Mouse (Mus musculus): Measurements from ENCODE around the gene Sugt1.

The Sugt1 gene

DNA sequence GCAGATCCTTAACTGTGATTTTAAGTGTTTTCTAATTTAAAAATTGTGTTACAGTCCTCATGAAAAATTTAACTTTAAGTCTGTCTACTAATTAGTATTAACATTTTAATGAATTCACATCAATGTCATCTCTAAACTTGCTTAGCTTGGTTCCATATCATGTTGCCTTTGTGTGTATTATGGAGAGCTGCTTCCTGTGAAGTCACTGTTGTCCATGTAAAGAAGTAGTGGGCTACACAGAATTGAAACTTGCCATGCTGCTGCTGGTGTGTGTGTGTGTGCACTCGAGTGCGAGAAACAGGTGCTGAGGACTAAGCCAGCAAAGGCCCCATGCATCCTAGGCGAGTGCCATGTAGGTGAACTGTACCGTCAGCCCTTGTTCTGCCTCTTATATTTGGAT is 19.9 kb downstream of the Sugt1 start:
- no peak for DNase-seq

DNA sequence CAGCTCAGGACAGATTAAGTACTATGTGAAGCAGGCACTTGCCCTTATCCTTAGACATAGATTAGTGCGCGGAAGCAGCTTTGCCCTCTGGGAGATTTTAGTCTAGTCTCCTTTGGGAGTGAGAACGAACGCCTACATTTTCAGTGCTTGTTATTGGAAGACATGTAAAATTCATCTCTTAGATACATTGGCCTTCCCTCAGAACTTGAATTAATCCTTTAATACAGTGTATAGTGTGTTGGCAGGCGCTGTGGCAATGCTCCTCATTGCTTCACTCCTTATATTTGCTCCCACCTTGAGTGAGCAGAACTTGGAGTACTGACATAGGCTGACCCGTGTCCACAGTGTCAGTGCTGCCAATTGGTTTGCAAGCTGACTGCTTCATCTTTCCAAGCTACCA is 20.8 kb downstream of the Sugt1 start:
- no peak for DNase-seq

DNA sequence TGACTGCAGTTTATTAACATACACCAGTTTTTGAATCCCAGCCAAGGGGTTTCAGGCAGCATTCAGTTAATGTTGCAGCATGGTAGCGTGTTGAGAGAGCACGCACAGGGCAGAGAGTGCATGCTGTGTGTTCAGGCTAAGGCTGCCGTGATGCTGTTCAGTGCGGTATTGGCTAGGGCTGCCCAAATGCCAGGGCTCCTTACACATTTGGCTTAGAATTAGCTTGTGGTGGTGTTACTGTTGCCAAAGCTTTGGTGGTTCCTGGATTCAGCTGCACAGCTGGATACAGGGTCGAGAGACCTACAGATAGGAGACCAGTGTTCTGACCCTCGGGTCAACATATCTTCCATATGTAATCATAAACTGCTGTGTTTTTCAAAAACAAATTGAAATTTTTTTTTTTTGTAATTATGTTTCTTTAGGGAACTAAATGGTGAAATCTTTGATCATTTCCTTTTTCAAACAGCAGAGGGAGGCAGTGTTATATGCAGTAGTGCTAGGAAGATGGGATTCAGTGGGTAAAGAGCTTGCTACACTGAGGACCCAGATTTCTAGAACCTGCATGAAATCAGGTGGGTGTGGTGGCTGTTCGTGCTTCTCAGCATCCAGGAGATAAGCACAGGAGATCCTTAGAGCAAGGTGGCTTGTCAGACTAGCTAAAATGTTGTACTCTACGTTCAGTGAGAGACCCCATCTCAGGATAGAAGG is 29.8 kb downstream of the Sugt1 start:
- peak; percentile 30 for DNase-seq

DNA sequence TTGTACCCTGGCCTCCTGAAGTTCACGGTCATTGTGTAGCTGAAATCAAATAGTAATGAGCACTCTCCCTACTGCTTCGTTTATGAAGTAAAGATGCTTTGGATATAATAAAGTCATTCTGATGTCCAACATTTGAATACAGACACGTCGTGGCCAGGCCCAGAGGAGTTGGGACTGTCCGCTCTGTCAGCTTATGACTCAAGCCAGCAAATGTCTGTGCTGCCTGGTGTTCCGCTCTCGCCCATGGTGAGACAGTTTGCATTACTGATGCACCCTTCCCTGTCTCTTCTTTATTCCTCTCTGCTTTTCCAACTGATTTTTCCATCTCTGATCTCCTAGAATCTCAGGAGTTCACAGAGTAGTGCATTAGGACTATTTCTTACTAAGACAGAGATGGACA is 32.3 kb downstream of the Sugt1 start:
- no peak for DNase-seq

DNA sequence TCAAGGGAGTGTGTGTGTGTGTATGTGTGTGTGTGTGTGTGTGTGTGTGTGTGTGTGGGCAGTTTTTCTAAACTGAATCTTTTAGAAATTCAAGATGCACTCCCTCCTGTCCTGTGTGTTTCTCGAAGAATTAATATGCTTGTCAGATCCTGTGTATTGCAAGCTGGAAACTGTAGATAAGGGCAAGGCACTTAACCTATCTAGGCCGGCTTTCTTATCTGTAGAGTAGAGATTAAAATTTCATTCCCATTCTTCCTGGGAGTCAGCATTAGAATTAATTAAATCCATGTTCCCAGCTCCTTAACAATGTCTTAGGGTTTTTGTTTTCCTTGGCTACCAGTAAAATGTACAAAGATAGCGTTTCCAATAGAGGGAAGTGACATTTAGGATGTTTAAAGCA is 33.7 kb downstream of the Sugt1 start:
- no peak for DNase-seq

DNA sequence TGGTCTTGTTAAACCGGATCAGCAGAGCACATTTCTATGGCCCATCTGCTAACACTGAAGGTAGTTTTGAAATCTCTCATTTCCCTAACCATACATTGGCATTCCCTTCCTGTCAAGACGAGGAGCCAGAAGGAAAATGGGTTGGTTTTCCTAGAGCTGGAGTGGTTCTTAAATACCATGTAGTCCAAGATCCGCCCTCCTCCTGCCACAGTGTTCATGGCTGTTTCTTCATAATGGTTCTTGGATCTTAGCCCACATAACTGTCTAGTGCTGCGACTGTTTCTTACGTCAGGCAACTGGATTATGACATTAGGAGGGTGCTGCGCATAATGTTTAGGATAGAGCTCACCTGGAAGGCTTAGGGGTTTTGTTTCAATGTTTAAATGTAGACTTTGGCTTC is 44.8 kb downstream of the Sugt1 start:
- DNase-seq, result no peak

DNA sequence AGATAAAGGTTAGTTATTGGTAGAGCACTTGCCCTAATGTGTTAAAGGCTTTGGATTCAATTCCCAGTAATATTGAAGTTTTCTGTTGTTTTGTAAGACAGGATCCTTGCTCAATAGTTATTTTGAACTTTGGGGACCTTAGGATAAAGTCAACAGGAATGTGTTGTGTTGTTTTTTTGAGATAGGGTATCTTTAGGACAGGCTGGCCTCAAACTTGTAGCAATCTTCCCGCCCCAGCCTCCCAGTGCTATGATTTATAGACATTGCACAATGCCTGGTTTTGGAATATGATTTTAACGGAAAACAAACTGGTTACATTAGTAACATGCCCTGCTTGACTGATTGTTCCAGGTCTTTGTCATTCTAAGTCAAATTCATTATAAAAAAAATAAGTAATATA is 45.7 kb downstream of the Sugt1 start:
- no peak for DNase-seq

DNA sequence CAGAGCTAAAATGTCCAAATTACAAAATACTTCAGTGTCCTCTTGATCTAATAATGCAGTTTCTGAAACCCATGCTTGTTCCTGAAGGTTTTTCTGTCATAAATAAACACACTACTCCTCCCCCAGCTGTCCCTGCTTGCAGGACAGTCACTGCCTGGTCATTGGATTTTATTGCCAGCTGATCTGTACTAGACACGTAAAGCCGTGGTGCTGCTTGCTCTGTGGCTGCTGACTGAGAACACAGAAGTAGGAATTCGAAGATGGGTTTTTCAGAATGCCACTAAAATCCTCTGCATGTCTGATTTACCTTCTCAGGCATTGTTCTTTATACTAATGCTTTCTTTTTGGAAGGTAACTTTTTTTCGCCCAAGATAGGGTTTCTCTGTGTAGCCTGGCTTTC is 49.3 kb downstream of the Sugt1 start:
- no peak for DNase-seq

DNA sequence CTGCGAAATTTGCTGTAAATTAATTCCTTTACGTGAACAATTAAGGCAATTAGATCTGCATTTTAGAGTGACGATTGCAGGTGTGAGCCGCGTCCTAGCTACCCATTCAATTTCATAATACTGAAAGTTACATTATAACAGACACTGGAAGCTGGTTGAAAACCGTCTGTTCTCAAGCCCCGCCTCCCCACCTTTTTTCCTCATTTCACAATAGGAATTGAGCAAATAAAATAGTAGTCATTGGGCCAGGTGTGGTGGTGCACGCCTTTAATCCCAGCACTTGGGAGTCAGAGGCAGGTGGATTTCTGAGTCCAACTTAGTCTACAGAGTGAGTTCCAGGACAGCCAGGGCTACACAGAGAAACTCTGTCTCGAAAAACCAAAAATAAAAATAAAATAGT is 54.6 kb downstream of the Sugt1 start:
- no peak for DNase-seq

DNA sequence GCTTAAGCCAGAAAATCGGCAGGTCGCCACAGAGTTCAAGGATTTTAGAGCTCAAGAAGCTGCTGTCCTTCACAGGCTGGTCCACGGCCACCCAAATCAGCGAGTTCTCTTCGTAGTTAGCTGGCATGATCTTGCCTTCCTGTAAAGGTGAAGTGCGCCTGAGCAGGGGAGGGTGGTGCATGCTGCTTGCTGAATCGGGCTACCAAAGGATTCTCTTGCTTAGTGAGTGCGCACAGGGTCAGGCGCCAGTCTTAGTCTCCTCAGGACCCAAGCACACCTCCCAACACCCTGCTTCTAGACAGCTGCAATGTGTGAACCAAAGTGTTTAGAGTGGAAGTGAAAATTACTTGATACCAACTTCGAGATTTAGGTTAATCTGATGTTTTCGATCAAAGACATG is 57.9 kb downstream of the Sugt1 start:
- DNase-seq, result no peak

DNA sequence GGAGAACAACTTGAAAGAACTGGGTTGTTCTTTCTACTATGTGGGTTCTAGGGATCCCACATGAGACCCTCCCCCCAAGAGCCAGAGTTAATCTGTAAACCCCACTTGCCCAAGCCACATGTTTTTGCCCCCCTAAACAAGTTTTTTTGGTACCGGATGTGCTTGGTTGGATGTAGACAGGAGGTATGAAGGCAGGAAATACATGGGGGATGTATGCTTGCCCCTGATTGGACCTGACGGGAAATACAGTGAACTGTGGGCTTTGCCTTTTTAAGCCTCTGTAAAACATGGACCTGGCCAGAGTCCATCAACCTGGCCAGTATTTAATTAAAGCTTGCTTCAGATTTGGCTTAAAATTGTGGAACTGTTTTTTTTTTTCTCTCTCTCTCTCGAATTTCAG is 62.2 kb downstream of the Sugt1 start:
- no peak for DNase-seq

DNA sequence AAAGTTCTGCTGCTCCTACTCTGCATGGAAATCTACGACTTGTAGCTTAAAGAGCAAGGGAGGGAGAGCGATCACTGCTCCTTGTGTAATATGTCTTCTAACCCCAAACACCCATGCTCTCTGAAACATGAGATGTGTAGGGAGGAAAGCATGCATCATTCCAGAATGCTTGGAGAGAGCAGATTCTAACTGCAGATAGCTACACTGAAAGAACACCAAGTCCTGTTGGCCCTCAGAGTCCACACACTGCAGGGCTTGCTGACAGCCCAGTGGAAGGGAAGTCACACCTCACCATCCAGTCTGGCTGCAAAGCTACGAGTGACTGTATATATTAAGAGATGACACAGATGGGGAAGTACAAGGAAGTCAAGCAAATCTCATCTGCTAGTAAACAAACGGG is 65.2 kb downstream of the Sugt1 start:
- no peak for DNase-seq

DNA sequence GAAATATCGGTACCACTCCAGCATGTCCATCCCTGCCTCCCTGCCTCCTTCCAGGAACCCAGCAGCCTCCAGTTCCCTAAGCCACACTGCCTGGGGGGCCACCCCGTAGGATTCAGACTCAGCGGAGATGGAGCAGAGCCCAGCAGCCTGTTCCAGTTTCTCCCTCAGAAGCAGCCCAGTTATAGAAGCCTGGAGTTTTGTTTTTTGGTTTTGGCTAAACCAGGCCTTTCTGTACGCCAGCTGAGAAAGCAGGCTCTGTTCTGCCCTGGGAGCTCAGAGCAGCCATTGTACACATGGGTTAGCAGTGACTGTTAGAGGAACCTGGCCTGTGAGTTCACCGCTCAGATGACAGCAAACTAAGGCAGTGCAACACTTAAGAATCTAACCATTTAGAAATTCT is 70.8 kb downstream of the Sugt1 start:
- peak; percentile 65 for DNase-seq

DNA sequence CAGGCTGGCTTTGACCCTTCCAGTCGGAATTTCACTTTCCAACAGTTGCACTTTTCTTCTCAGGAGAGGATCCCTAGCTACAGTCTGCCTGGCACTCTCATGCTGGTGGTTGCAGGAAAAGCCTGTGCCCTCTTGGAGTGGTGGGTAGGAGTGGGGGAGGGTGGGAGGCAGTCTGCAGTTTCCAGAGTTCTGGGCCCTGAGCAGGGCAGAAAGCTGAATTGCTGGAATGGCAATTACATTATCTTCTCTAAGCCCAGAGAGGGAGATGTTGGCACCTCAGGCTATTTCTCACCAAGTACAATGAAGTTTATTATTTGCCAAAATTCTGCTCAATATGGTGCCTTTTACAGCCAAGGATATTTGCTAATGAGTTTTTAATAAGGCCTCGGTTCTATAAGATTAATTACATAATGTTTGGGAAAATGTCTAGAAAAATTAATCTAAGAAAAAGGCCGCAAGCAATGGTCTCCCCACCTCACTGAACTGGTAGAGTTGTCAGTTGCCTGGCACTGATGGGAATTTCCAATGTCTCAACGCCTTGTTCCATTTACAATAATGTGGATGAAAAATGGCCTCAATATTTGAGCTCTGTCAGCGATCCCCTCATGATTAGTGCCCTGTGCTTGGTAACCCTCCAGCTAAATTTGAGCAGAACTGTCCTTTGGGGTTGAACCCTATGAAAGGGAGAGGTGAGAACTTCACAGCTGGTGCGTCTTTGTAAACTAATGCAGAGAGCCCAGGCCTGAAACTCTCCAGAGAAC is 71.4 kb downstream of the Sugt1 start:
- DNase-seq, result no peak

DNA sequence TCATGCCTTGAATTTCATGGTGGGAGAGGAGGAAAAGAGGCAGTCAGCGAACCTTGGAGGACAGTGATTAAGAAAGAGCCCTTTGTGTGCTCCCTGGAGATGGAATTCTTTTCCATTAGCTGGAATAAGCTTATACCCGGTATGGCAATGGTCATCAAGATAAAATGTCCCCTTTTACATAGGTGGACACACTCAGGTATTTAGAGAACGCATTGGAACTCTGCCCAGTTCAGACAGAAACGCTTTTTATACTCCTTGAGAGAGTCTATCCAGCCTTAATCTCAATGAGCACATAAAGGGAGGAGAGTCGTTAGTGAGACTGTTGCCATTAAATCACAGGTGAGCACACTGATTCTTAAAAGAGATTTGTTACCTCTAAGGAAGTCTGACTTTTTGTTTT is 73.0 kb downstream of the Sugt1 start:
- DNase-seq, result no peak

DNA sequence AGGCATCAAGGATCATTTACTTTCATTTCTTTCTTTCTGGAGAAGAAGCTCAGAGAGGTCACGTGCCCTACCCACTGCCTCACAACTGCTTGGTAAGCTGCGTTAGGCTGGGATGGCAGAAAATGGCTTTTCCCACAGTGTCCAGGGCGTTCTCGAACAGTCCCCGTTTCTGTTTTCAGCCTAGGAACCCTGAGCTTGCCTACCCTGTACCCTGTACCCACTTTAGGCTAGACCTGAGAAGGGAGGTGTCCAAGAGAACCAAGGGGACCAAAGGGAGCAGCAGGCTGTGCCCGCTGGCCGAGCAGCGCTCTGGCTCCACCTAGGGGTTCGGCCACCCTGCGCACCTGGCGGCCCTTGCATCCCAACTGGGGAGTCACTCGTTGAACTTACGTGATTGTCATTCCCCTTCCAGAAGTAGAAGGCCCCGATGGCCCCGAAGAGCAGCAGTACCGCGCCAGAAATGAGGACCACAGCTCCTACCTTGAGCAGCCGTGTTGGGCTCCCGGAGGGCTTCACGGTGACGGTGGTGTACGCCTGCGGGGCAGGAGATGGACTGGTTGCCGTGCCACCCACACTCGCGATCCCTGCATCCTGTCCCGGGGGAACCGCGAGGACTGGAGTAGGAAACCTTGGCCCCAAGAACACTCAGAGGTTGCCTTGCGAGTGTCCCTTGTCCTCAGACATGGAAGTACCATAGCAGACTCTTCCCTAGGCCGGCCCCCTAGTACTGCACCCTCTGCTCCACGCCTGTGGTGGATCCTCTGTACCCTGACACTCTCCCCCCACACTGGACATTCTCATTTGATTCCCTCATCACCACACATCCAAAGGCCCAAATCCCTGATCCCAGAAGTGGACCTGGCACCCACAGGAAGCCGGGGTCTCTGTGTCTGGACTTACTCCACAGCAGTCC is 73.8 kb downstream of the Sugt1 start:
- peak; percentile 39 for DNase-seq

DNA sequence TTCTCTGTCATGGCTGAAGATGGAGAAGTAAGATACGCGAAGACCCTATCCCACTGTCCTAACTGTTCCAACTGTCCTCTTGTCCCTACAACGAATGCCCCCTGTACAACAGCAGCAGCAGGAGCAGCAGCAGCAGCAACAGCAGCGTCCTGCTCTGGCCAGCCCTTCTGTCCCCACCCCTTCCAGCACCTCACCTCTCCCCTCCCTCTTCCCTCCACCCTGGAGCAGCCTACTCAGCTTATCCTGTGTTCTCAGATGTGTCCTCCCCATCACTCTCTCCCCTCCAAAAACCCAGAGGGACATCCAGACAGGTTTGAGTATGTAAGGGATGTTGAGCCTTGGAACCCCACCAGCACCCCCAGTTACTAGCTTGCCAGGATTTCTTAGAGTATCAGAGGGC is 74.5 kb downstream of the Sugt1 start, which contains the start of gene Cnmd:
Gene Cnmd (minus strand): TSS at position 170 of the 400 bp plus-strand sequence.
- no peak for DNase-seq

DNA sequence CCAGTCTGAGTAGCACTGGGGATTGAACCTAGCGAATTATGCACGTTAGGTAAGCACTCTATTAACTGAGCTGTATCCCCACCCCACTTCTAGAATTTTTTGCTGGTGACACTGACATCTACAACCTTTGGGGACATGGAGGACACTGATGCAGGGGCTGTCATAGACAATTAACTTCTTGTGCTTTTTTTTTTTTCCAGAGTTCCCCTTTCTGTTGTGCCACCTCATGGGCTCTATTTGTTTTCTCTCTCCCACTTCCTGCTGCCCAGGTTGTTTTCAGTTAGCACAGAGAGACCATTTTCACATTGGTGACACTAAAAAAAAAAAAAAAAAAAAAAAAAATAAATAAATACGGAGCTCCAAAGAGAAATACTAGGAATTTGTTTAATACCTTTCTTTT is 83.5 kb downstream of the Sugt1 start:
- no peak for DNase-seq

DNA sequence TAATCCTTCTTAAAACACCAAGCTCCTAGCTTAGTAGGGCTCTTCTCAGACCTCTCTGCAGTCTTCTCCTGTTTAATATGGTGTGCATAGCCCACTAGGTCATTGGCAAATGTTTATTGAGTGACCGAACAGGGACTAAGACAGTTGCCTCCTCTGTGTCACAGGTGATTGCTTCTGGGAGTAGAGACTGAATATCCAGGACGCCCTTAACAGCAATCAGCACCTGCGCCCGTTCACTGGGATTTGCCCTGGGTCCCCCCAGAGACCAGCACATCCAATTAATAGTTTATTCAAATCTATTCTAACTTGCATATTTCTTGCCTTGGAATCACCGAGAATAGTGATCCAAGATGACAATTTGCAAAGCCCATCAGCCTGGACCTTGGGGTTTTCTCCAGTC is 85.1 kb downstream of the Sugt1 start:
- DNase-seq, result no peak

DNA sequence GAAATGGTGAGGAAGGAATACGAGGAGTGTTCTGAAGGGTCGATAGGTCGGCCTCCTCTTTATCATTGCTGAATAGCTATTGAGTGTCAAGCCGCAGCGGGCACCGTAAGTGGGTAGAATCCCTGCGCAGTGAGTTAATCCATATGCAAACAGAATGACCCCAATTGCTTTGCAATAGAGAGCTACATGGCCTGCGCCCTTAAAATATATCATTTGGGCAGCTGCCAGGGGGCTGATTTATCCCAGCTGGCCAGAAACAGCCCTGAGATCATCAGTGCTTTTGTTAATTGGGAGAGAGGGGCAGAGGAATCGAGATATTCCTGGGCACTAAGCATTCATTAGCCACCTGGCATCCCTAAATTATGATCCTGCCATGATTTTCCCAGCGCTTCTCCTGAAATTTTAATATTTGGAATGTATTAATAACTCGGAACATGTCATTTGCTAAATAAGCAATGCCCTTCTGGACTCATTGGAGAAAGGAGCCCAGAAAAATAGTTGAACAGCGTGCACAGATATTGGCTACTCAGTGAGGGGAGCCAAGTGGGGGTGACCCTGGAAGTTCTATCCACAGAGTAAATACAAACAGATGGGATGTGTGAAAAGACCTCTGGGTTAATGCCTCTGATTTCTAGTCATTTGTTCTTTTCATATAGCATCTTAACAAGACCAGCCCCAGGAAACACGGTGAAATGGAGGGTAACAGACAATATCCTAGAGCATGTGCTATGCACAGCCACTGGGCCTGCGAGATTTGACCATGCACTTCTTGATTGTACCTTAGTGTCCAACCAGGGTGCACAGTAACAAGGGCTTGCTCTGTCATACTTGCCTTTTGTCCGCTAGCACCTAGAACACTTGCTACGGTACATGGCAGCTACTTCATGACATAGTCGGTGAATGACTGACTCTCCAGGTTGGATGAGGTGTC is 85.9 kb downstream of the Sugt1 start:
- no peak for DNase-seq

DNA sequence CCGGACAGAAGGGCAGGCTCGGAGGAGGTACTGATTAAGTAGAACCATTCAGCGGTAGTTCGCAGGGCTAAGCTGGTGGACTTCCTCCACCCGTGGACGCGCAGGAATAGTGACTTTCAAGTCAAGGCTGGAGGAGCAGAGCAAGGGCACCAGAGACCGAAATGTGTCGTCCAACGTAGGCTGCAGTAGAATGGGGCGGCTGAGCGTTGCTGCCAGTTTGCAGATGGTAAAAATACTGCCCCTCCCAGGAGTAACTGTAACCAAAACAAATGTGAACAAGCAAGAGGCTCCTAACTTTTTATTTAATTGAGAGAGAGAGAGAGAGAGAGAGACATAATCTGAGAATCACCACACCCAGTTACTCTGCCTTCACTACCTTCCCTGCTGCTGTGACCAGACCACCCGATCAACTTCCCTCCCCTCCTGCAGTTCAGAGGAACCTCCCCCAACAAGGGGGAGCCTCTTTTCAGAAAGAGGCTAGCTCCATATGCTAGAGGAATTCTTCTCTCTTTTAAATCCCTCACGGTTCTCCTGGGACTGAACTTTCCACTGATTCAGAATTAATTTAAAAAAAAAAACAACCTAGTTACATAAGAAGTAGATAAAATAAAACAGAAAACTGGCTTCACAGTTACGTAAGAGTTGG is 89.7 kb downstream of the Sugt1 start:
- no peak for DNase-seq

All from right cerebral cortex, adult 18-20 months (tissue).